Mouse (Mus musculus) kidney, postnatal 25 days (tissue): Measurements from ENCODE around the gene Alkbh2.

Source experiments
- DNase-seq, 2 experiments: peaks; one replicate each; pipeline ENCODE4 v3.0.0; 2021; ENCODE audit warnings: mixed read lengths in 2 of 2

Alkbh2 gene

GRCm38 (mm10) chr5:114127374-114128349, at the start of gene Alkbh2:
Gene Alkbh2, minus strand, starts transcription at chr5:114128218.
- peak; percentile 86 to 88 for DNase-seq

GRCm38 (mm10) chr5:114176548-114177400, 48.8 kb upstream of the Alkbh2 start:
- DNase-seq = no peak

GRCm38 (mm10) chr5:114175596-114176171, 47.7 kb upstream of the Alkbh2 start:
- DNase-seq = peak; percentile 98

GRCm38 (mm10) chr5:114174639-114175038, 46.6 kb upstream of the Alkbh2 start:
- DNase-seq = peak; percentile 70 to 75

- DNase-seq = no peak
Observed at GRCm38 (mm10) chr5:114173877-114174581, 46.0 kb upstream of the Alkbh2 start.

GRCm38 (mm10) chr5:114173458-114173857, 45.4 kb upstream of the Alkbh2 start:
- DNase-seq = no peak

- no peak for DNase-seq
Observed at GRCm38 (mm10) chr5:114172936-114173335, 44.9 kb upstream of the Alkbh2 start.

- no peak for DNase-seq
Observed at GRCm38 (mm10) chr5:114170345-114170744, 42.3 kb upstream of the Alkbh2 start.

GRCm38 (mm10) chr5:114163117-114163696, 35.2 kb upstream of the Alkbh2 start:
- no peak for DNase-seq

GRCm38 (mm10) chr5:114162106-114162815, 34.2 kb upstream of the Alkbh2 start:
- DNase-seq = no peak

GRCm38 (mm10) chr5:114161424-114161823, 33.4 kb upstream of the Alkbh2 start:
- no peak for DNase-seq

- DNase-seq = no peak
Observed at GRCm38 (mm10) chr5:114157236-114157635, 29.2 kb upstream of the Alkbh2 start.

- DNase-seq = peak; percentile 60 to 85
Observed at GRCm38 (mm10) chr5:114155168-114155933, 27.3 kb upstream of the Alkbh2 start.

- no peak for DNase-seq
Observed at GRCm38 (mm10) chr5:114154765-114155164, 26.7 kb upstream of the Alkbh2 start.

- DNase-seq = peak; percentile 37 to 65
Observed at GRCm38 (mm10) chr5:114153490-114153889, 25.5 kb upstream of the Alkbh2 start.

GRCm38 (mm10) chr5:114152359-114153092, 24.5 kb upstream of the Alkbh2 start:
- peak in 1 of 2 experiments; percentile 67 for DNase-seq

- no peak for DNase-seq
Observed at GRCm38 (mm10) chr5:114147043-114147972, 19.3 kb upstream of the Alkbh2 start.
